Mouse (Mus musculus) CD8-positive naive resting alpha-beta T cell, adult 2 months (primary cell): Measurements from ENCODE around the gene 2210016F16Rik.
"Not testable (repeated sequence)": the region's sequence is repeated elsewhere in the genome, so short reads cannot be mapped to it uniquely, and the experiment has no call there.

Source experiments
- DNase-seq, 2 experiments: peaks; one replicate each; pipeline ENCODE4 v3.0.0; 2022; ENCODE audit warnings: low read depth in 2 of 2, low spot score in 2 of 2

2210016F16Rik gene

DNA sequence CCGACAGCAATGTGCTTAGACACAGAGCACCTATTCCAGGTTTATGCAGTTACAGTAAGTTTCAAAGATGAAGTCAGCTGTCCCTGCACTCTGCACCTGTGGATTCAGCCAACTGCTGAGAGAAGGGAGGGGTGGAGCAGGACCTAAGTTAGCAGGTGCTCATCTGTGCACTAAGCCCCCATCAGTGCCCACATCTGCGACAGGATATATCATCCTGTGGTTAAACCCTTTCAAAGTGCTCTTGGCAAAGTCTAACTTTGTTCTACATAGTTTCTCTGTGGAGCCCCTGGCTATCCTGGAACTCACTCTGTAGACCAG is 11.9 kb downstream of the 2210016F16Rik start:
- DNase-seq: no peak

- DNase-seq: no peak
Measured at GRCm38 (mm10) chr13:58372278-58373152, 12.5 kb downstream of the 2210016F16Rik start.

DNA sequence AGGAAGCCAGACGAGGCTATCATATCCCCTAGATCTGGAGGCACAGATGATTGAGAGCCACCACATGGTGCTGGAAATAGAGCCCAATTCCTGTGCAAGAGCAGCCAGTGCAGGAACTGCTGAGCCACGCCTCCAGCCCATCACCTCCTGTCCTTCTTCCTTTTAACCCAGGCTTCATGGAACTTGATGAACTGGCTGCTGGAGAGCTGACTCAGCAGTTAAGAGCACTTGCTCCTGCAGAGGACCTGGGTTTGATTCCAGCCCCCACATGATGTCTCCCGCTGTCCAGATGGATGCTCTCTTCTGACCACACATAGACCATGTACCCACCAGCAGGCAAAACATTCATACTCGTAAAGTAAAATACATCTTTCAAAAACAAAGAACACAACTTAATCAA is 16.2 kb downstream of the 2210016F16Rik start:
- no peak for DNase-seq

GRCm38 (mm10) chr13:58367641-58368040 is 17.4 kb downstream of the 2210016F16Rik start:
- DNase-seq: no peak

- DNase-seq: no peak
Measured at GRCm38 (mm10) chr13:58366373-58366772, 18.7 kb downstream of the 2210016F16Rik start.

GRCm38 (mm10) chr13:58365179-58365578 is 19.8 kb downstream of the 2210016F16Rik start:
- DNase-seq: not testable (repeated sequence)

DNA sequence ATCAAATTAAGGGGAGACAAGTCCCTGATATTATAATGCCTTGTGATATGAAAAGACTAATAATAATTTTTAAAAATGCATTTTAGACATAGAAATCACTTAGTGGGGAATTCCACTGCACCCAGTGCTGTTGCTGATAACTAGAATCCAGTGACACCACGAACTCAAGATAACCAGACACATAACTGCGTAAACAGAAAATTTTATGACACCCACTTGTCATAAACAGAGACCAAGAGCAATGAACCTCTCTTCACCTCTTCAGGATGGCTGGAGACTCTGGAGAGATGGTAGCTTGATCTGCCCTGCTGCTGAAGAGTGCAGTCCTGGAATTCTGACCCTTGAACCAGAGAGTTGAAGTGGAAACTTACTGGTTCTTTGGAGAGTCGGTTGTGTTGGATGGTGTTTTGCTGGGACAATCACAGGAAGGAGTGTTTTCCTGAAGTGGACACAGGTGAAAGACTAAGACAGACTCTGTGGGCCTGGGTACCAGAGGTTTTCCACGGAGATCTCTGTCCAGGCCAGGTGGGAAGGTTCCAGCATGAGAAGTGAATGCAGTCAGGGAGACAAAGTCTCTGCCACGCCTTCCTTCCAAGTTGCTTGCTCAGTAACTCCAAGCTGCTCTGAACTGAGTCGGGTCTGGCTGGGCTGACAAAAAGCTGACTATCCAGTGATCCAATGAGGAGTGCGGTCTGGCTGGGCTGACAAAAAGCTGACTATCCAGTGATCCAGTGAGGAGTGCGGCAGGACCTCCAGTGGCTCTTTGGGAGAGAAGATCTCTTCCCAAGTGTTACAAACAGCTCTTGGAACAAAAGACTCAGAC is 20.5 kb downstream of the 2210016F16Rik start:
- DNase-seq: no peak

DNA sequence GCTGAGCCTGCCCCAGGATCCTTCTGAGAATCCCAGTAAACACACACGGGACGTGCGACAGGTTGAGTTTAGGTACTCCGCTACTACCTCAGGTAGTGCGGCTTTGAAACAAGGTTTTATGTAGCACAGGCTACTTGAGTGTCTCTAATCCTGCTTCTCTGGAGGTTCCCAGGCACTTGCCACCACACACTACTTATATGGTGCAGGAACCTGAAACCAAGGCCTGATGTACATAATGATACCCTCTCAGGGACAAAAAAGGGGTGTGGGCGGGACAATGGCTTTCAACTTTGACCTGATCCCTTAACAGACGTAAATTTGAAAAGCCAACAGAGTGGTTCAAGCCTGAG is 25.7 kb downstream of the 2210016F16Rik start:
- no peak for DNase-seq

DNA sequence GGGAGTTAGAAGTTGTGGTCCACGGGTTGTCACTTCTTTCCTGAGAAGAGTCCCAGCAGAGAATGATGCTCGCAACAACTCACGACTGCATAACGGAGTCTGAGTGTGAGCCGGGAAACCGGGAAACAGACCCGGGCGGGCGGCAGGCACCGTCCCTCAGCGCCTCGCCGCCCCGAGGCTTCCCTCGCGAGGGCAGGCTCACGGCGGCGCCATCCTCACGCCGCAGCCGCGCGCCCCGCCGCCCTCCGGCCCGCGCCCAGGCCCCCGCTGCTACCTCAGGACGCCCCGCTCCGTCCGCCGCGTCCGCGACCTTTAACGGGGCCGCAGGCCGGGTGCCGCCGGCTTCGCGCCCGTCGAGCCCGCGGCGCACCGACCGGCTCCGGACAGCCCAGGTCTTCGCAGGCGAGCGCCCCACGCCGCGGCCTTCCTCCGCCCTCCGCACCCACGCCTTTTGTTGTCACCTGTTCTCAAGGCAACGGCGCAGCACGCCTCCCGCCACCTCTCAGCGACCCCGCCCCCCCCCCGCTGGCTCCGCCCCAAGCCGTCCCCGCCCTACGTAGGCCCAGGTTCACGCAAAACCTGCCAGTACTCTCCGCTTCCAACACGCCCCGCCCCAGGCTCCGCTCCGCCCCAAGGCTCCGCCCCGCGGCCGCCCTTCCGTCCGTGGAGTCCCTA is 26.3 kb downstream of the 2210016F16Rik start, which contains the start of gene Kif27:
Kif27 (minus strand) TSS at position 494 of the 675 bp plus-strand sequence.
- DNase-seq: peak; percentile 72 to 84

DNA sequence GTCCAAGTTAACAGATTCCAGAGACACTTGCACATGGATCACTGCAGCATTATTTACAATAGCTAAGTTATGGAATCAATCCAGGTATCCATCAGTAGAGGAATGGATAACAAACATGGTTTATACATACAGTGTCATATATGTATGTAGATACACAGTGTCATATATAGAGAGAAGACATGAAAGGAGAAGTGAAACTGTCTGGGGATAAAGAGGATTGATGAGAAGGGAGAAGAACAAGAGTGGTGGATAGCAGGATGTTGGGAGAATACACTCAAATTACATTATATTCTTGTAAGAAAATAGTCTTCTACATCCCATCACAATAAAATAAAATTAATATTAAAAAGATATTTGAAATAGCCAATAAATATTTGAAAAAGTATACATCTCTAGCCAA is 32.0 kb downstream of the 2210016F16Rik start:
- DNase-seq: no peak

GRCm38 (mm10) chr13:58350606-58351005 is 34.4 kb downstream of the 2210016F16Rik start:
- no peak for DNase-seq

- DNase-seq: no peak
Measured at GRCm38 (mm10) chr13:58344505-58344904, 40.5 kb downstream of the 2210016F16Rik start.

- DNase-seq: no peak
Measured at GRCm38 (mm10) chr13:58337456-58337855, 47.6 kb downstream of the 2210016F16Rik start.

DNA sequence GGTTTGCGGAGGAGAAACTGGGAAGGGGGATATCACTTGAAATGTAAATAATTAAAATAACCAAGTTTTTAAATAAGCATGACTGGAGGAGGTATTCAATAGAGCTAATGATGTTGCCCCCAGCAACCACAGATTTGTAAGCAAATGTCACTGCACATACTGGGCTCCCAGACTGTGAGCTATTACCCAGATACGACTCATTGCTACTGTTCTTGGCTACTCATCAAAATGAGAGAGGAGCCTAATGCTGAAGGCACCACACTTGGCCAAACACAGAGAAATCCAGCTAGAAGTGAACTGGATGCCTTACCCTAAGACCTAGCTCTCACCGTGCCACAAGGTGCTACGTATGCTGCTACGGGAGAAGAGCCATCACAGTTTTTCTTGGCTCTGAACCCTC is 50.9 kb downstream of the 2210016F16Rik start:
- DNase-seq: no peak
